Mouse (Mus musculus) testis, adult 2 months (tissue): ENCODE data around the gene Elovl3. TPM values are rescaled to one million over a fixed set of nuclear protein-coding genes. Genes with fewer than 3 reads are reported as not detected.
"Not testable (repeated sequence)": the region's sequence is repeated elsewhere in the genome, so short reads cannot be mapped to it uniquely, and the experiment has no call there.

Source experiments
- H3K27ac ChIP-seq: fragments of 200-500 bp; 2 replicates; pipeline ENCODE4 v1.5.1; 2012; ENCODE audit warnings: low read depth, low read length; ENCODE audit not compliant: control insufficient read depth, insufficient read depth
- H3K27me3 ChIP-seq: fragments of 200-500 bp; 2 replicates; pipeline ENCODE4 v1.6.1; 2012; ENCODE audit warnings: mild to moderate bottlenecking, low read length, moderate library complexity; ENCODE audit not compliant: control insufficient read depth, insufficient read depth
- H3K36me3 ChIP-seq: fragments of 200-500 bp; 2 replicates; pipeline ENCODE4 v1.6.1; 2012; ENCODE audit warnings: mild to moderate bottlenecking, low read length; ENCODE audit not compliant: control insufficient read depth, insufficient read depth
- H3K4me1 ChIP-seq: fragments of 200-500 bp; 2 replicates; pipeline ENCODE4 v1.6.1; 2012; ENCODE audit warnings: low read length; ENCODE audit not compliant: control insufficient read depth, insufficient read depth
- H3K4me3 ChIP-seq: fragments of 200-500 bp; 2 replicates; pipeline ENCODE4 v1.5.1; 2012; ENCODE audit warnings: low read depth, mild to moderate bottlenecking, low read length, moderate library complexity, mixed read lengths; ENCODE audit not compliant: control insufficient read depth
- CTCF ChIP-seq: fragments of 200-500 bp; IDR thresholded peaks from 2 replicates; pipeline ENCODE4 v1.5.1; 2012; ENCODE audit warnings: low read depth, mild to moderate bottlenecking, inconsistent platforms, low read length, moderate library complexity; ENCODE audit not compliant: control insufficient read depth, insufficient read depth, insufficient replicate concordance
- POLR2A ChIP-seq: fragments of 200-500 bp; IDR thresholded peaks from 2 replicates; pipeline ENCODE4 v1.6.1; 2012; ENCODE audit warnings: low read depth, mild to moderate bottlenecking, inconsistent platforms, low read length, moderate library complexity; ENCODE audit not compliant: control insufficient read depth
- polyA plus RNA-seq: library from polyadenylated mRNA; depleted of rRNA; stranded (reverse); fragments of >200 nt; gene quantifications from 2 replicates; pipeline ENCODE4 v1.2.3, GENCODE M21; 2012

Gene Elovl3
- polyA plus RNA-seq, 1 experiment, result 0.49 TPM

GRCm38 (mm10) chr19:46149091-46149490 lies 17.4 kb downstream of the Elovl3 start:
- Histone ChIP-seq H3K27me3 (no peaks in the 10 kb centered on the region), H3K36me3 (no peaks in the 10 kb centered on the region)

DNA sequence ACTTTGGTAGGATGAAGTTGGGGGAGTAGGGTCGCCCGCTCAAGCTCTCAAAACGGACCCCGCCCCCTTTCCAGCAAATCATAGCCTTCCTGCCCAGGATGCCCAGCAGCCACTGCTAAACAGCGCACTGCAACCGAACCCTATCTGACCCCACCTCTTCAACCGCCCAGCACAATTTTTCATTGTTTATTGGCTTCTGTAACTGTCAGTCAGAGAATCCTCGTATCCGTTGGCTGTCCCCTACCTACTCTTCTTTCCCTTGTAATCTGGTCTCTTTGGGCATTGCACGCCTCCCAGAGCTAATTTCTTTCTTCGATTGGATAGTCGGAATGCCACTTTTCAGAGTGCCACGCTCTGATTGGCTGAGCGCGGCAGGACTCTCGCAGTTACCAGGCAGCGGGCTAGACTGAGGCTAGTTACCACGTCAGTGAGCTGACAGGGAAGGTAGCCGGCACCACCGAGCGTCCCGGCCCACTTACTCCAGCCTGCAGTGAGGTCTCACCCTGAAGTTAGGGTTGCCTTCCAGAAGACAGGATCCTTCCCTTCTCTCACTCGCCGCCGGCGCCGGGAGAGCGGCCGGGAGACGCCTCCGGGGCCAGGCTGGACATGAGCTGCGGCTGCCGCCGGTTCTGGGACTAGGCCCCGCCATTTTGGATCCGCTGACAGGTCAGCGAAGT lies 20.6 kb downstream of the Elovl3 start, which contains the start of gene Gbf1:
Gbf1 (plus strand) TSS at position 383 of the 677 bp plus-strand sequence.
- no peaks in the 10 kb centered on the region for H3K36me3 ChIP-seq
- peak within 1 kb of the TSS; percentile 97 for H3K4me3 ChIP-seq
- peak within 1 kb of the TSS; percentile 91 for H3K27ac ChIP-seq
- TF ChIP-seq POLR2A (peak; percentile 99), CTCF (peak; percentile 18; the same call in 1 of the 2 replicates)
- H3K4me1 ChIP-seq, result peaks cover 16% of the 10 kb centered on the region
- H3K27me3 ChIP-seq, result no peaks in the 10 kb centered on the region

More at GRCm38 (mm10) chr19:46149091-46149490, 17.4 kb downstream of the Elovl3 start:
- H3K4me1 ChIP-seq, result peaks cover 19% of the 10 kb centered on the region
- no peak overlapping the region for H3K4me3 ChIP-seq
- no peak overlapping the region for H3K27ac ChIP-seq
- no peak for TF ChIP-seq POLR2A
- no peak for TF ChIP-seq CTCF

DNA sequence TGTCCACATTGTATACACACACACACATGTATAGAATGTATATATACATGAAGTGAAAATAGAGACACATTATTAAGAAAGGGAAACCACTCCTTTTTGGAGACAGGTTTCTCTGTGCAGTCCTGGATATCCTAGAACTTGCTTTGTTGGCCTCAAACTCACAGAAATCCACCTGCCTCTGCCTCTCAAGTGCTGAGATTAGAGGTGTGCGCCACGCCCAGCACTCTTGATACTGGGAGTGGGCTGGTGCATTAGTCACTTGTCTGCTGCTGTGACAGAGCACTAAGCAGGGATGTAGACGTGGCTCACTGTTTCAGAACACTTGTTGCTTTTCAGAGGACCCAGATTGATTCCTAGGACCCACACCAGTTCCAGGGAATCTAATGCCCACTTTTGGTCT lies 34.3 kb downstream of the Elovl3 start:
- H3K36me3 ChIP-seq, result no peaks in the 10 kb centered on the region; the same call in none of the 2 replicates
- no peak overlapping the region for H3K27ac ChIP-seq
- H3K4me1 ChIP-seq, result no peaks in the 10 kb centered on the region
- no peak for TF ChIP-seq CTCF
- no peak for TF ChIP-seq POLR2A
- no peaks in the 10 kb centered on the region for H3K27me3 ChIP-seq
- no peak overlapping the region for H3K4me3 ChIP-seq

DNA sequence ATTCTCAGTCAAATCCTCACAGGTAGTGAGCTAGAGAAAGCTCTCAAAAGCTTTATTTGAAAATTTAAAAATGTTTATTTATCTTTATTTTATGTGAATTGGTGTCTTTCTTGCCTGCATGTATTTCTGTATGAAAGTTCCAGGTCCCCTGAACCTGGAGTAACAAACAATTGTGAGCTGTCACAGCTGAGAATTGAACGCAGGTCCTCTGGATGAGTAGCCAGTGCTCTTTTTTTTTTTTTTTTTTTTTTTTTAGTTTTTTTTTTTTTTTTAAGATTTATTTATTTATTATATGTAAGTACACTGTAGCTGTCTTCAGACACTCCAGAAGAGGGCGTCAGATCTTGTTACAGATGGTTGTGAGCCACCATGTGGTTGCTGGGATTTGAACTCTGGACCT lies 35.5 kb downstream of the Elovl3 start:
- not testable (repeated sequence) for H3K27ac ChIP-seq, H3K4me1 ChIP-seq, H3K36me3 ChIP-seq, H3K4me3 ChIP-seq, H3K27me3 ChIP-seq

- TF ChIP-seq POLR2A (no peak), CTCF (no peak)
- Histone ChIP-seq H3K27ac (no peak overlapping the region), H3K4me1 (no peaks in the 10 kb centered on the region), H3K27me3 (no peaks in the 10 kb centered on the region), H3K4me3 (no peak overlapping the region), H3K36me3 (no peaks in the 10 kb centered on the region; the same call in none of the 2 replicates)
Observed at GRCm38 (mm10) chr19:46169396-46169795, 37.7 kb downstream of the Elovl3 start.

DNA sequence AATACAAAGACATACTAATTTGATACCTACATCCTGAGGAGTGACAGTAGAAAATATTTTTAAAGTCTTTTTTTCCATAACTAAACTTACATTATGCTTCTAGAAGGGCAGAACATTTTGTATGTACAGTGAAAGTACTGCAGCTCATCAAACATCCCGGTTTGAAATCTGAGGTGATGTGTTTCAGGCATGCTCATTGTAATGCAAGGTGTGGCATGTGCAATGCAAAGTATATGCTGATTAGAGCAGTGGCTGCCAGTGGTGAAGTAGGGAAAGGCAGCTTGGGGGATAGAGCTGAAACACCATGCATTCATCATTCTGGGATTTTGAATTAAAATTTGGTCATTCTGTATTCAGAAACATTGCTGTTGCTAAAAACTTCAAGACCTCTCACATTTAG lies 38.2 kb downstream of the Elovl3 start:
- no peak for TF ChIP-seq CTCF
- no peak for TF ChIP-seq POLR2A
- Histone ChIP-seq H3K4me1 (no peaks in the 10 kb centered on the region), H3K4me3 (no peak overlapping the region), H3K27ac (no peak overlapping the region), H3K27me3 (no peaks in the 10 kb centered on the region), H3K36me3 (no peaks in the 10 kb centered on the region; the same call in none of the 2 replicates)

DNA sequence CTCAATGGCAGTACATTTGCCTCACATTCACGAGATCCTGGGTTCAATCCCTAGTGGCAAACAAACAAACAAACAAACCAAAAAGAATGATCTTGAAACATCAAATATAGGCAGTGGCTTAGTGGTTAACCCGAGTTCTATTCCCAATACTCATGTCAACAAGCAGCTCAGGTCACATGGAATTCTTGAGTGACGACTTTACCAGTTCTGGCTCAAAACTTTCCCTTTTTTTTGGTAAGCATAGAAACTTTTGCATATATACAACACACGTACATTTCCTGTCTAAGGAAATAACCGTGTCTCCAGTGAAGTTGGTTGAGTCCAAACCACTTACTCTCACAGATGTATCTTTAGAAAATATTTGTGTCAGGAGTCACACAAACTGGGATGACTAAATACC lies 40.8 kb downstream of the Elovl3 start:
- Histone ChIP-seq H3K4me3 (no peak overlapping the region), H3K4me1 (no peaks in the 10 kb centered on the region), H3K27me3 (no peaks in the 10 kb centered on the region), H3K27ac (no peak overlapping the region), H3K36me3 (no peaks in the 10 kb centered on the region; the same call in 1 of the 2 replicates)
- TF ChIP-seq CTCF, result no peak

DNA sequence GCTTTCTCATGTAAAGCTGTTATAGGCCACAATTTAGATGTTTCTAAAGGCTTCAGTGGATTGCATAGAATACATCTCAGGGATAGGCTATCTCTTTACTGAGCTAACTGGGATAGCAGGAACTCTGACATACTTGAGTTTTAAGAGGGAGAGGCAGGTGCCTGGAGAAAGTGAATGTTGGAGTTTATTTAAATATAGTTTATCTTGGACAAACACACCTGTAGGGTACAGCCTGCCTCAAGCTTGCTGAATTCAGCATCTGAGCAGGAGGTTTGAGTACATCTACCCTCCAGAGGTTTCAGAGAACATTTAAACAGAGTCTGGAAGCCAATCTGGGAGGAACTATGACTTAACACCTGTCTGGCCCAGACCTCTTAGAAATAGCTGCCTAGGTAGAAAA lies 43.5 kb downstream of the Elovl3 start:
- TF ChIP-seq POLR2A (no peak), CTCF (no peak)
- Histone ChIP-seq H3K4me3 (no peak overlapping the region), H3K27ac (no peak overlapping the region), H3K27me3 (no peaks in the 10 kb centered on the region), H3K36me3 (no peaks in the 10 kb centered on the region), H3K4me1 (no peaks in the 10 kb centered on the region)
